Mouse (Mus musculus) left cerebral cortex, adult 11 months (tissue): ENCODE measurements around the gene Exoc6.

Experiments used
- DNase-seq: peaks from one replicate; pipeline ENCODE4 v3.0.0; 2022; ENCODE audit warnings: low spot score

The Exoc6 gene

DNA sequence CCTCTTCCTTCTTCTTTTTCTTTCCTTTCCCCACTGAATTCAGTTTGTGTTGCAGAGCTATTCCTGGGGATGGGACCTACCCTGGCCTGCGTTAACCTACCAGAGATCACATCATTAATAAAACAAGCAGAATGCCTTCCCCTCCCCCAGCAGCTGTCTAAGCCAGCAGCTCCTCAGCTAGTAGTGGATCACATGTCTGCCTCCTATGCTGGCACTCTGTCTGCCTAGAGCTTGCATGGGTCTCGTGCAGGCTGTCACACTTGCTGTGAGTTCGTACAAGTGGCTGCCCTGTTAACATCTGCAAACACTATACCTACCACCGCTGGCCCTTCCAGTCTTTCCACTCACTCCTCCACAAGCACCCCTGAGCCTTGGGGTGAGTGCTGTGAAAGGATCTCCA, 29.4 kb downstream of the Exoc6 start:
- no peak for DNase-seq

DNA sequence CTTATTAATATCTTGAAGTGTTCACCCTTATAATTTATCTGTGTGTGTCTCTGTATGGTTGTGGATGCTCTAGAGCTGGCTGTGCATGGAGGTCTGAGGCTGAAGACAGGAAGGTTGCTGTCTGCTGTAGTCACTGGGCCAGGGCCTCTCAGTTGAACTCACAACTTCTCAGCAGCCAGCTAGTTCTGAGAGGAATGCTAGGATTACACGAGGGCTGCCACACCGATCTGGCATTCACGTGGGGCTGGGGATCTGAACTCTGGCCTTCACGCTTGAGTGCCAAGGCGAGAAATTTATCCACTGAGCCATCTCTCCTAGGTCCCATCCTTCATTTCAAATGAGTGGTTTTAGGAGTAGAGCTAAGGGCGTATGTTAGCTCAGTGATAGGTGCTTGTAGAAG, 30.2 kb downstream of the Exoc6 start:
- no peak for DNase-seq

DNA sequence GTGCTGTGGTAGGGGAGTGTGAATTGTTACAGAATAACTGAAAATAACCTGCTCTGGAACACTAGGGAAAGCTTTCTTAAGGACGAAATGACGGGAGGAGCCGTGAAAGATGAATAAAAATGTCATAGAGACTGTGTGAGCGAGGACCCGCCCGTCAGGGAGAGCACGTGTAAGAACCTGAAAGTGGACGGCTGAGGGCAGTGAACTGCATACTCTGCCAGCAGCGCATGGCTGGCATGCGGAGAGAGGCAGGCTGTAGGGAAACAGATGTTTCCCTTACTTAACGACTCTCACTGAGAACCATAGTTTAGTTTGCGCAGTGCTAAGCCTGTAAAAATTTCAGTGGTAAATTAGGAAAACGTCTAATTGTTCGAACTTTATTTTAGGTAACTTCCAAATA, 35.0 kb downstream of the Exoc6 start:
- no peak for DNase-seq

DNA sequence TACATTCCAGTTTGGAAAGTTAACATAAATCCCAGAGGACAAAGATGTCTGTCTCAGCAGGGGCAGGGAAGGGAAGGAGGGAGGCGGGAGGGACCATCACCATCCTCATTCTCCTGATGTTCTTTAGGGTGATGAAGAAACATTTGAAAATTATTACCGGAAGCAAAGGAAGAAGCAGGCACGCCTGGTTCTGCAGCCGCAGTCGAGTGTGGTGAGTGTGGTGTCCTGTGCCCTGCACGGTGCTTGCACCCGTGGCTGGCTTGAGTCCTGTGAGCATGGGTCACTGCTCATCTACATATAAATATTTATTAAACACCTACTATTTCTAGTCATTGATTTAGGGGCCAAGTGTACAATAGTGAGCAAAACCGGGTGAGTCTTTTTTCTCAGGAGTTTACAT, 35.5 kb downstream of the Exoc6 start:
- DNase-seq = no peak

DNA sequence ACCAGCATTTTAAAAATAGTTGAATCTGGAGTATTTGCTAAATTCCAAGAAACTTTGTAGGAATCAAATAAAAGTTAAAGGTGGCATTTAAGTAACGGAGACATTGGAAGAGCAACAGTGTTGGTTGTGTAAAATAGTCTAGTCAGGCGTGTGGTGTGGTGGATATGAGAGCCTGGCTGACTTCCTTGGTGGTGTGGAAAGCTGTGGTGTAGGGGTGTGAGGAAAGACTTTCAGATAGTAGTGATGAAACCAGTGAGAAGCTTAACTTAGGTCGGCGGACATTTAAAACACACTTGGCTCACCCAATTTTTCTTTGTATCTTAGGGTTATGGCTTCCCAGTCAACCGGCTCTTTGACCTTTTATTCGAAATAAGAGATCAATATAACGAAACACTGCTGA, 40.3 kb downstream of the Exoc6 start:
- DNase-seq = no peak

- DNase-seq = peak; percentile 36
Observed at GRCm38 (mm10) chr19:37601968-37602848, 52.0 kb downstream of the Exoc6 start.

- DNase-seq = no peak
Observed at GRCm38 (mm10) chr19:37609991-37610390, 59.8 kb downstream of the Exoc6 start.

DNA sequence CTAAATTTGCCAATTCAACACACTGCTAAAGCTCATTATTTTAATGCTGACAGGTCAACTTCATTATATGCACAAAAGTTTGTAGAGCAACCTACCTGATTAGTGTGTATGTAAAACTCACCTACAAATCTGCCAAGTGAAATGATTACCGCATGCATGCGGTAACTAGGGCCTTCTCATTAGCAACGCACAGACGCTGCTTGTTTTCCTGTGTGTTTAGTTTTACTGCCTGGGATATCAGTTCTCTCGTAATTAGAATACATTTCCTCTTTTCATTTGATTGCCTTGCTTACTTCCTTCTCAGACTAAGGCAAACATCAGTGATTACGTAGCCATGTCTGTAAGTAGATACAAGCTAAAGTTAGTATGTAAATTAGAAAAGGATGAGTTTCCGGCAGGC, 62.7 kb downstream of the Exoc6 start:
- DNase-seq = no peak

- DNase-seq = no peak
Observed at GRCm38 (mm10) chr19:37615039-37615630, 64.9 kb downstream of the Exoc6 start.

DNA sequence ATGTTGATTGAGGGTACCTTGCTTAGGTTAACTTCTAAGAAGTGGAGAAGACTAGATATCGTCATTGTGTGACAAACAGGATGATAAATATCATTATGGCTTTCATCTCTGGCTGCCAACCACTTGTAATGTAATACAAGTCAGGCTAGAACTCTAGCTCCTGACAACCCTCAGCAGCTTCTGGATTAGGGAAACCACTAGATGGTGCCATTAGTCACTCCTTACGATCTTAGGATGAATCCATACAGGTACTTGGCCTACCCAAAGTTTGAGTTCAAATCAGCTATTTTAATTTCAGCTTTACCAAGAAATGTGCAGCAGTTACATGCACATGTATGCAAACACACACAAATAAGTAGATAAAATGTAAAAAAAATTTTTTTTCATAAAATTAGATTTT, 97.8 kb downstream of the Exoc6 start:
- DNase-seq = no peak

GRCm38 (mm10) chr19:37650526-37650925, 100.3 kb downstream of the Exoc6 start:
- DNase-seq = no peak

DNA sequence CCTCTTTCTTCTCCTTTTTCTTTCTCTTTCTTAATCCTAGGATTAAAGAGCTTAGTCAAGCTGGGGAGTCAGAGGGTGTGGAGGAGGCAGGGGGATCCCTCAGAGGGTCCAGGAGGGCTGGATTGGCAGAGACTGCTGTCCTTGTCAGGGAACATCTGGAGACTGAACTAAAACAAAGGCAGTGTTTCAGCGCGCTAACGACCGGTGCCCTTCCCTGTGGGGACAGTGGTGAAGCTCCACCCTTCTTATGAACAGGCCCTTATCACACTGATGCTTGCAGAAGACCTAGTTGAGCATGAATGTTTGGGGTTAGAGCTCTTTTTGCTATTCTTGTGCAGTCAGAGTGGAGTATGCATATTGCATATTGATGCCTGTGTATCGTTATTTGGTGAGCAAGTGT, 103.8 kb downstream of the Exoc6 start:
- DNase-seq = no peak

DNA sequence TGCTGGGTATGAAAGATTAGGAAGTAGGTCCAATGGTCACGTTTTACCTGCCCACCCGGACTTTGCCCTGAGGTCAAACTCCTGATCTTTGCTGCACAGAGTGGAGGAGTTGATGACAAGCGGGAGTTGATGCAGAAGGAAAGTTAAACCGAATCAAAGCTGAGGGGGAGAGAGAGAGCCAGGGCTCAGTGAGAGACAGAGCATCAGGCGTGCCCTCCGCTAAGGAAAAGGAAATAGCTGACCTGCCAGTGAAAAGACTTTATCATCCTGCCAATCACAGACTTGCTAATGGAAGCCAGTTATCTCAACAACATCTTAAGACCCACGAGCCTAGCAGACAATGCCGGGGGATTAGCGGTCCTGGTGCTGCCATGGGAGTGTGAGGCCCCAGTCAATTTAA, 106.2 kb downstream of the Exoc6 start:
- DNase-seq = no peak

GRCm38 (mm10) chr19:37665256-37665655, 115.0 kb downstream of the Exoc6 start:
- DNase-seq = no peak

DNA sequence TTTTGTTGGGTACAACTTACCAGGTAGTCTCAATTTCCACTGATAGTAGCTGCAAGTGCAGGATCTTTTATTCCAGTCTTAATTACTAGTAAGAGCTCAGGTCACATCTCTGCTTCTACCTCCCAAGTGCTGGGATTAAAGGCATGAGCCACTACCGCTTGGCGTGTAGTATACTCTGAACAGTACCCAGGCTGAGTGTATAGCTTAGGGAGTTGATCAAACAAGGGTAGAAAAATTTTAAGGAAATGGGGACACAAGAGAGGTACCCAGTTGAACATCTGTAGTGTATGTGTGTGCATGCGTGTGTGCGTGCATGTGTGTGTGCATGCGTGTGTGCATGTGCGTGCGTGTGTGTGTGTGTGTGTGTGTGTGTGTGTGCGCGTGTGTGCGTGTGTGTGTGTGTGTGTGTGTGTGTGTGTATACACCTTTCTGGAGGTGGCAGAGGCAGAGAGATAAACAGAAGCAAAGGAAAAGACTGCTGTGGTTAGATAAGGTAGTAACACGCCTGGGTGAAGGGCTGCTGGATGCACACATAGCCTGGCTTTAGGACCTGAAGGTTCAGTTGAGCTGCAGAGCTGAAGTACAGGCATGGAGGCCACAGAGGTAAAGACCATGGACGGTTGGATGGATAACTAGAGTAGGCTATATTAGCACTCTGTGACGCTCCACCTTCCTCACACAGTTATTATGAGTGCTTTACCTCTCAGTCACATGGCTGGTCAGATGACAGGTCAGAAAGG, 117.8 kb downstream of the Exoc6 start:
- DNase-seq = no peak

- DNase-seq = no peak
Observed at GRCm38 (mm10) chr19:37668657-37669056, 118.4 kb downstream of the Exoc6 start.

DNA sequence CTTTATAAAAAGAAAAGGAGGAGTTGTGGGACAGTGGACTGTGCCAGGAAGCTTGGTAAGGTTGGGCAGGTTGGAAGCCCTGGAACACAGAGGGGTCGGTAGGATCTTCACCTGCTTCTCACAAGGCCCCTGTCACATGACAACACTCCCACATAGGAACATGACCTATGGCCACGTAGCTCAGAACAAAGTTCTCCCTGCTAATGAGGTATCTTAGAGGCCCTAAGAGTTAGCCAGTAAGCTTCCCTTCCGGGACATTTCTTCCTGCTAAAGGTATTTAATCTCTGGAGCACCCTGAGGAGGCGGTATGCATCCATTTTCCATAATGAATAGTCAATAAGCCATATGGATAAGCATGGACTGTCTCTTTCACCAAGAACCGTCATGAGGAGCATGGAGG, 119.3 kb downstream of the Exoc6 start:
- no peak for DNase-seq

DNA sequence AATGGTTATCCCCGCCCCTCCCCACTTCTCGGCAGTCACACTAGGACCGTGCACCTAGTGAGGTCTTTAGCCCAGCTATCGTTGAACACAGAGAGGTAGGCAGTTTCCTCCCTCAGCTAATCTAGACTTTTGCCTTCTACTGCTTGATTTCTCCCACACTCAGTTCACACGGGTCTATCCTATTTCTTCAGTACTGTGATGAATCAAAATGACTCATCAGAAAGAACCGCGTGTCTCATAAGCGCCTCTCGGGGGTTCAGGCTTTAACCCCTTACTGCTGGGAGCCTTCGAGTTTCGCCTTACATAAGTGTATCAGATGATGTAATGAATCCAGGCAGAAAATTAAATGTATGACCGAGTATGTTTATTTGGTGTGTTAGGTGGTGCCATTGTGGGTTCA, 123.2 kb downstream of the Exoc6 start:
- no peak for DNase-seq

GRCm38 (mm10) chr19:37685281-37685680, 135.1 kb downstream of the Exoc6 start, which contains the start of gene Cyp26c1:
Cyp26c1 (plus strand) TSS chr19:37685581.
- no peak for DNase-seq

- DNase-seq = no peak
Observed at GRCm38 (mm10) chr19:37686347-37686746, 136.1 kb downstream of the Exoc6 start.

DNA sequence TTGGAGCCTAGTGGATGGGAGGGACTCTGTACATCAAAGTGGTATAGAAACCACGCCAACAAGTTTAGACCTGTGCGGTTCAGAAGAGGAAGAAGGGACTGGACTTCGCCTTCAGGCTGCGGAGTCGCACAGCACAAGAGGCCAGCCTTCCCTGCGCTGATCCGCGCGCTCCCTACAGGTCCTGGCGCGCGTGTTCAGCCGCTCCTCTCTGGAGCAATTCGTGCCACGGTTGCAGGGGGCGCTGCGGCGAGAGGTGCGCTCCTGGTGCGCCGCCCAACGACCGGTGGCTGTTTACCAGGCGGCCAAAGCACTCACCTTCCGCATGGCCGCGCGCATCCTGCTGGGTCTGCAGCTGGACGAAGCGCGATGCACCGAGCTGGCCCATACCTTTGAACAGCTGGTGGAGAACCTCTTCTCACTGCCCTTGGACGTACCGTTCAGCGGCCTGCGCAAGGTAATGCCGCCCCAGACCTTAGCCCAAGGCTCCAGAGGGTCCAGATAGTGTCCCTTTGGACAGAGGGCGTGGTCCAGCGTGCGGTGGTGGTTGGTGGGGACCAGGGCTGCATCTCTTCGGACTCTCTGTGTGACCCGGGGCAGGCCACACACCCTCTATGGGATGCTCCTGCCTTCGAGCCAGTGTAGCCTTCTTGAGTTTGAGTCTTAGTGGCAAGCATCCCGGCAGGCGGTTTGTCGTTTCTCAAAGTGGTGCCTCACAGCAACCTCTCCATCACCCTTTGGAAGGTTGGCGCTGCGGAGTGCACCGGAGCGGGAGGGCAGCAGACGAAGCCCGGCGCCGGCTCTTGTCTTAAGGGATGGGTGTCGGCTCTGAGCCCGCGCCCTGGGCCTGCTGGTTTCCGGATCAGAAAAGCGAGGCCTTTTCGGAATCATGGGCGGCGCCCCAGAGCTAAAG, 137.0 kb downstream of the Exoc6 start:
- DNase-seq = no peak

- DNase-seq = no peak
Observed at GRCm38 (mm10) chr19:37689478-37689877, 139.3 kb downstream of the Exoc6 start.
